Mouse (Mus musculus): ENCODE measurements at regions not wholly inside any gene's neighbourhood (a gene's known extent, or its start where the extent isn't known, plus 50 kb on each side); places are given as distances from the start of the nearest gene placed in this dataset.

- Histone ChIP-seq H3K27ac (replicated peaks; ENCODE audit: low read depth, low read length) (no peak overlapping the region), H3K9me3 (ENCODE audit: control insufficient read depth, low read length) (no peaks in the 10 kb centered on the region), H3K4me1 (ENCODE audit: control insufficient read depth, insufficient read depth, low read length) (no peaks in the 10 kb centered on the region), H3K4me2 (ENCODE audit: low read length) (no peak overlapping the region), H3K9ac (replicated peaks; ENCODE audit: low read length) (no peak overlapping the region), H3K36me3 (ENCODE audit: control insufficient read depth, insufficient read depth, low read length) (no peaks in the 10 kb centered on the region), H3K27me3 (ENCODE audit: control insufficient read depth, insufficient read depth, low read length) (no peaks in the 10 kb centered on the region), H3K4me3 (replicated peaks; ENCODE audit: low read depth, low read length) (no peak overlapping the region)
- no peak for DNase-seq
- no peak for ATAC-seq (ENCODE audit: low FRiP score, low TSS enrichment)
- WGBS, result 89% methylated on average over 1 of the region's 1 CpGs
Measured at GRCm38 (mm10) chr10:50136165-50136564, 347.6 kb upstream of the Grik2 start.

GRCm38 (mm10) chr10:50135499-50135898 is 346.9 kb upstream of the Grik2 start:
- Histone ChIP-seq H3K4me1 (ENCODE audit: control insufficient read depth, insufficient read depth, low read length) (no peaks in the 10 kb centered on the region), H3K9me3 (ENCODE audit: control insufficient read depth, low read length) (no peaks in the 10 kb centered on the region), H3K9ac (replicated peaks; ENCODE audit: low read length) (no peak overlapping the region), H3K4me3 (replicated peaks; ENCODE audit: low read depth, low read length) (no peak overlapping the region), H3K36me3 (ENCODE audit: control insufficient read depth, insufficient read depth, low read length) (no peaks in the 10 kb centered on the region), H3K4me2 (ENCODE audit: low read length) (no peak overlapping the region), H3K27me3 (ENCODE audit: control insufficient read depth, insufficient read depth, low read length) (no peaks in the 10 kb centered on the region), H3K27ac (replicated peaks; ENCODE audit: low read depth, low read length) (no peak overlapping the region)
- WGBS, result 45% methylated on average over 1 of the region's 1 CpGs
- no peak for DNase-seq
- ATAC-seq (ENCODE audit: low FRiP score, low TSS enrichment), result no peak

Measured in midbrain, embryonic 14.5 days (tissue).